Mouse (Mus musculus): ENCODE data around the gene Gm281. TPM values are rescaled to one million over a fixed set of nuclear protein-coding genes. Genes with fewer than 3 reads are reported as not detected.
"Not testable (repeated sequence)": the region's sequence is repeated elsewhere in the genome, so short reads cannot be mapped to it uniquely, and the experiment has no call there.

Gm281 gene
- not detected for total RNA-seq (2021)
- long read RNA-seq, experiment 1 = 0 reads
- long read RNA-seq, experiment 2 = 0 reads

DNA sequence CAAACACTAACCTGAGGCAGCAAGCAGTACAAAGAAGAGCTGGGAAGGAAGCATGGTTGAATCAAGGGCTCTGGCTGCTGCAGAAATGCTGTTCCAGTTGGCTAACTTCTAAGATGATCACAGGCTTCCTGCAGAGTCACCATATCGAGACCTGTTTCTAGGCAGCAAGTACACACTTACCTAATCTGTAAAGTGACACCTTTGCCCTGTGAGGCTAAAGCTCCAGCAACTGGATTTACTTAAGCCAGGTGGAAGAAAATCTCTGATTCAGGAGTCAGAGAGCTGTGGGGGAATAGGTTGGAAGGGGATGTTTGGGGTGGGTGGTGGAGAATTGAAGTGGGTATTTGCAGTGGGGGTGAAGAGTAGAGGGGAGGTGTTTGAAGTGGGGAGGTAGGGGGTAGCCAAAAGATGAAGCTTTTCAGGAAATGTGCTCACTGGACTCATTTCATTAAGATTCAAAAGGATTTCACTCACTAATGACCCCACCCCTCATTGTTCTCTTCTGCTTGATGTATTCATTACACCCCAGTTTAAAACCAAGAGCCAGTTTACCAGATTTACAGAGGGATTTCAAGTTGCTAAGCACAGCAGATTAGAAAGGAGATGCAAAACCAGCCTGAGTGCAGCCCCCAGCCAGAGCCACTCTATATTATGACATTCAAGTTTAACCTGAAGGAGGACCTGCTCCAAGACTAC, at the start of gene Gm281:
Gm281 (minus strand) TSS at position 92 of the 696 bp plus-strand sequence.
- DNase-seq (ENCODE audit: low spot score in 2 of 2) = no peak

- DNase-seq (ENCODE audit: low spot score in 2 of 2) = no peak
Observed at GRCm38 (mm10) chr14:13963527-13963926, 49.2 kb upstream of the Gm281 start.

- DNase-seq (ENCODE audit: low spot score in 2 of 2) = no peak
Observed at GRCm38 (mm10) chr14:13962476-13962875, 48.2 kb upstream of the Gm281 start.

DNA sequence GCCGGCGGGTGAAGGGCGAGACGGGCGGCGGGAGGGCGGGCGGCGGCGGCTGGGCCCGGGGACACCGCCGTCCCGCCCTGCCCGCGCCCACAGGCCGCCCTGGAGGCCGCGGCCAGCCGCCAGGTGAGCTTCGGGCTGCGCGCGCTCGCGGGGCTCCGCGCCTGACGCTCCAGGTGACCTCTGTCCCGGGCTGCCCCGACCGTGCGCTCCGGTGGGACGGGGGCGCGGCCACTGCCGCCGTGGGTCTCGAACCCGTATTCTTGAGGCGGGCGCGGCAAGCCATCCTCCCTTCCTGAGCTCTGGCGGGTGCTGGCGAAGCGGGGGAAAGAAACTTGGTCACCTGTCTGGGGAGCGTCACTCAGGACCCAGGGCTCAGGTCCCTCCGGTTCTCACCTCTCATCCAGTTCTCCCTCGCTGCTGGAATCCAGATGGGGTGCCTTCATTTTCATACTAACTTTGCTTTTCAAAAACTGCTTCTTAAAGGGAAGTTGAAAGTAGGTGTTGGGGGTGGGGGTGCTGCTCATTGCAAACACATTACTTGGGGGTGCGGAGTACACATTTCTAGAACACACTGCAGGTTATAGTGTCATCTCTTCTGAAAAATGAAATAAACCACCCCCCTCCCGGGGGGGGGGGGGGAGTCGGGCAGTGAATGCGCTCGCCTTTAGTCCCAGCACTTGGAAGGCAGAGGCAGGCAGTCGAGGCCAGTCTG, 47.3 kb upstream of the Gm281 start, which contains the start of the genes Atxn7 and Thoc7:
Atxn7 (plus strand) TSS at position 40 of the 712 bp plus-strand sequence.
Thoc7 (minus strand) TSS at position 452 of the 712 bp plus-strand sequence.
- peak; percentile 15 to 19 for DNase-seq (ENCODE audit: low spot score in 2 of 2)

DNA sequence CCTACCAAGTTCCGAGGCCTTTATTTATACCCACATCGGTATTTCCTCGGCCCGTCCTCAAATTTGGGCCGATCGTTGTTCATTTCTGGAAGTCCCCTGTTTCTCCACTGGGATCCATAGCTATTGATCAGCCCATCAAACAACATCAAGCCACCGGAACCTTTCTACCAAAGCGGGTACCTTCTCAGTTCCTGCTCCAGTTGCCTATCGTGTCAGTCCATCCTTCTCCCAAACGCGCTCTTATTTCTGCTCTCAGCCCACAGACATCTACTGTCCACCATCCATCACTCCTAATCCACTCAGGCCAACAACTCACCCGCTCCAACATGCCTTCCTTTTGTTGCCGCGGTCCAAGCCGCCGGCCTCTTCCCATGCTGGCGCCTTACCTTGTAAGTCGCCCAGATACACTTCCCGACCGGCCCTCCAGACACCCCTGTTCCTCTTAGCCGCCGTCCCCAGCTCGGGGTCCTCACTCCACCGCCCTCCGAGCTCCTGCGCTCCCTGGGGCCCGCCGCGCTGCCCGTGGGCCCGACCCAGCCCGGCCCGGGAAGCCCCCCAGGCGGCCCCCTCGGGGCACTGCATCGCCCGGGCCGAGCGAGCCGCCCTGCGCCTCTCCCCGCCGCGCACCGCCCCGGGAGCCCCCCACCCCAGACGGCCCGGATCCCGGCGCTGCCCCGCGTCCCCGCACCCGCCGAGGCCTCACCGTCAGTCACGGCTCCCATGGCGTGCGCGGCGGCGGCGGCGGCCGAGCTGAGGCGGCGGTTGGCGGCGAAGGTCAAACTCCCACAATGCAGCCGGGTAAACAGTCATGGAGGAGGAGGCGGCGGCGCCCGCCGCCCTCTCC, 46.4 kb upstream of the Gm281 start:
- DNase-seq (ENCODE audit: low spot score in 2 of 2) = peak; percentile 62 to 63

DNA sequence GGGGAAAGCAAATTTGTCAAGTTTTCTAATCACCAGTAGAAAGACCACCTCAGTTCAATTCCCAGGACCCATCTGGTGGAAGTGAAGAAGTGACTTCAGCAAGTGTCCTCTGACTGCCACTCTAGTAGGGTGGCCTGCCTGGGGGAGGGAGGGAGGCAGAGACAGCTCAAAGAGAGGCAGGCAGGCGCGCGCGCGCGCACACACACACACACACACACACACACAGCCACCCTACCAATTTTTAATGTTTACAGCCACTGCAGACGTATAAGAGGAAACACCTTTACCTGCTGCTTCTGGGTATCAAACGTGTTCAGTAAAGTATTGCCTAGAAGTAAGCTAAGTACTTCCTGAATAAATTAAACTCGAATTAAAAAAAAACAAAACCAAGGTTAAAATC, 45.8 kb upstream of the Gm281 start:
- DNase-seq (ENCODE audit: low spot score in 2 of 2) = peak in 1 of 2 experiments; percentile 16

- DNase-seq (ENCODE audit: low spot score in 2 of 2) = not testable (repeated sequence)
Observed at GRCm38 (mm10) chr14:13952151-13952550, 37.9 kb upstream of the Gm281 start.

- no peak for DNase-seq (ENCODE audit: low spot score in 2 of 2)
Observed at GRCm38 (mm10) chr14:13950401-13950800, 36.1 kb upstream of the Gm281 start.

- no peak for DNase-seq (ENCODE audit: low spot score in 2 of 2)
Observed at GRCm38 (mm10) chr14:13948345-13948744, 34.1 kb upstream of the Gm281 start.

GRCm38 (mm10) chr14:13944686-13945085, 30.4 kb upstream of the Gm281 start:
- DNase-seq (ENCODE audit: low spot score in 2 of 2) = no peak

DNA sequence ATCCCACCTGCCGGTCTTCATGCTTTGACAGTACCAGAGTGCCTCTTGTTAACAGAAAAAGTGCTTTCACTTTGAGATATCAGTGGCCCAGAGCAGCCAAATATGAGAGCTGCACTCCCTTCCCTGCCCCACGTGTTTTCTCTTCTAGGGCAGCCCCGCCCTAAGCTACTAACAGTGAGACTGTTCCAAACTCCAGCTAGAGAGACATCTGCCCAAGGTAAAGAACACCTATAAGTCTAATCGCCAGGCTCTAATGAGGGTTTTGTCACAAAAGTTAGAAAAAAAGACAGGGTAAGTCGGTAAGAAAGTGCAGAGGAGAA, 19.7 kb upstream of the Gm281 start:
- DNase-seq (ENCODE audit: low spot score in 2 of 2) = no peak

GRCm38 (mm10) chr14:13933290-13934051, 19.2 kb upstream of the Gm281 start:
- DNase-seq (ENCODE audit: low spot score in 2 of 2) = no peak

- DNase-seq (ENCODE audit: low spot score in 2 of 2) = peak; percentile 53 to 72
Observed at GRCm38 (mm10) chr14:13917630-13918029, 3.4 kb upstream of the Gm281 start.

DNA sequence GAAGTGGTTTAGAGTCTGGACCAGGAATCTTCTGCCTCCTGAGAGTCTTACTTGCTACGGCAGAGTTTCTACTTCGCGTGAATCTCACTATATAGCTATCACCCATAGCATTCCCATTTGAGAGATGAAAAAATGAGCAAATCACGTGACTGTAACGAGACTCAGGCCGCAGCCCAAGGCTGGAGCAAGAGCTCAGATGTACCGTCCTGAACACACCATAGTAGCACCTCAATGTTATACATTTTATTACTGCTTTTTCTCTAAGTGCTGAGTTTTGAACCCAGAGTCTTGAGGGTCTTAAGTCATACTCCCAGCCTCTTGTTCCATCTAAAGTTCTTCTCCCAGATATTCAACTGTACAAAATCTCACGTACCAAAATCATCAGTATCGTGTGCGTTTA, 2.9 kb upstream of the Gm281 start:
- DNase-seq (ENCODE audit: low spot score in 2 of 2) = no peak

DNA sequence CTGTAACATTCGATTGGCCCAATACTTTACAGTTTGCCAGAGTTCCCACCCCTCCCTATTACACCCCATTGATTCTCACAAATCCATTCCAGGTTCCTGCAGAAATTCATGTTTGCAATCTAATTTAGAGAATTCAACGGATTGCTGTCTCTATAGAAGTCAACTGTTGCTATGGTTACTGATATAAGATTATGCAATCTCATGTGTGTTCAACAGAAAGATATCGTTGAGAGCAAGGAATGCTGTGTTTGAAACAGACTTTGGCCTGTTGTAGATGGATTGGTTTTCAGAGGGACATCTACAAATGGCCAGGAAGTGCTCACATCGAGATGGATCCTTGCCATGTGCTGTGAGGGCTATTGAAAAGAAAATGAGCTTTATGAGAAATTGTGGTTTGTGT, 929 bp upstream of the Gm281 start:
- no peak for DNase-seq (ENCODE audit: low spot score in 2 of 2)

DNA sequence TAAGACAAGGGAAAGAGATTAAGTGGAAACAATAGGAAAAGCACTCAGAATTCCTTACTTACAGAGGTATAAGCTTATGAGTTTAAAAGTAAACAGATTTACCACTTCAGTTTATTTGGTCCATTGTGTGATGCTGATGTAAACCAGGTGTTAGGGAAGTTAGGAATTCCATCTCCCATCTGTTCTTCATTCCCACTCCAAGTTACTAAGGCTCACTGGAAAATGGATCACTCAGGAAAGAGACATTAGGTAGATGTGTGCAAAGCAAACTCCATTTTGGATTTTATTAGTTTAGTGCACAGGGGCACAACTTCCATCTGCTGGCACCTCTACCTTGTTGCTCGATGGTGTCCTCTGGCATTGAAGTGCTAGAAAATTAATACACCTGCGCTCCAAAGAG, 4.1 kb downstream of the Gm281 start:
- DNase-seq (ENCODE audit: low spot score in 2 of 2) = no peak

GRCm38 (mm10) chr14:13907145-13907544, 7.1 kb downstream of the Gm281 start:
- no peak for DNase-seq (ENCODE audit: low spot score in 2 of 2)

GRCm38 (mm10) chr14:13906461-13906860, 7.8 kb downstream of the Gm281 start:
- DNase-seq (ENCODE audit: low spot score in 2 of 2) = no peak

GRCm38 (mm10) chr14:13901611-13902067, 12.6 kb downstream of the Gm281 start:
- DNase-seq (ENCODE audit: low spot score in 2 of 2) = peak; percentile 58 to 60

DNA sequence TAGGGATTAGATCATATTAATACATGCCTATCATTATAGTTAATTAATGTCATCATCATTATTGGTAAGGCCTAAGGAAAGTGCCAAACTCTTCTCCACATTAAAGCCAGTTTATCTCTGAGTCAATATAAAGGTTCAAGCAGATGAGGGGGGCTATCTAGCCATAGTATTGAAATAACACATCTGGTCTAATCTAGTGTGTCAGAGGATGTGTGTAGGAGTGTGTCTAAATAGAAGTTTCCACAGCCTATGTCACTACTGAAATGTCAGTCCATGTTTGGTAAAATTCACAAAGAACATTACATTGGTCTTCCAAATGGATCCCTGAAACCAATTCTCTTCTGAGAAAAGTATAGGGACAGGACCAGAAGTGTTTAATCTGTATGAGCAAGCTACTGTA, 19.1 kb downstream of the Gm281 start:
- DNase-seq (ENCODE audit: low spot score in 2 of 2) = no peak

DNA sequence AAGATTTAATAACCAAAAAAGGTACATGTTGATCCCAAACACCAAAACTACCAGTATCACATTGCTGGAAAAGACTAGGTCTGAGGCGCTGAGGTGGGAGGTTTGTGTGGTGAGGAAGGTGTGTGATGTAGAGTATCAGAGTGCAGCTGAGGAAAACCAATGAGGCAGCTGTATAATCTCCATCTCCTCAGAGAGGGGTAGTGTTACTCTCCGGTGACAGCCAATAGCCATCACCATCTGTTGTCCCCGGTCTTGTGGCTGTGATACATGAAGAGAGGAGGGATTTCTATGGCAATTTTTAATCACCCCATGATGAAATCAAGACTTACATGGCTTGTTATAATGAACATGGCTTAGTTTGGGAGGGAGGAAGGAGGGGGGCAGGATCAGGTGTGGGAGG, 20.5 kb downstream of the Gm281 start:
- no peak for DNase-seq (ENCODE audit: low spot score in 2 of 2)

All from left cerebral cortex, adult 18-20 months (tissue).